Mouse (Mus musculus): ENCODE measurements around the gene Ino80d.

DNA sequence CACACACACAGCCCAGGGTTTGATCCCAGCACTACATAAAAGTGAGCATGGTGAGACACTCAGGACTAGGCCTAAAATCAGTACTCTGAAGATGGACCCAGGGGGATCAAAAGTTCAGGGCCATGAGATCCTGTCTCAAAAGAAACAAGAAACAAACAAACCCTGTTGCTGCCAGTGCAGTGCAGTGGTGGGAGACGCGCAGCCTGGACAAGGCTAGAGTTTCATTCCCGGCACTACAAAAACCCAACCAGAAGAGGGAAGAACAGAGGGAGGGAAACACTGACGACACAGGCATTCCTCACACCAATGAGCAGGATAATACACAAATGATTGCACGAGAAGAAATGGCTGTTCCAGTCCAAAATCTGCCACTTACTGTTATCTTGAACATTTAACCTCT is 18.4 kb downstream of the Ino80d start:
- no peak for TF ChIP-seq CTCF (IDR thresholded peaks at IDR 0.05; ENCODE audit: low read depth)
- TF ChIP-seq EP300 (optimal IDR thresholded peaks at IDR 0.05), result no peak
